Mouse (Mus musculus) lung, embryonic 16.5 days (tissue): ENCODE measurements around the gene Edem2. TPM values are rescaled to one million over a fixed set of nuclear protein-coding genes. Genes with fewer than 3 reads are reported as not detected.

Source experiments
- ATAC-seq: fragments of 200-750 bp; cut with Nextera tagmentation; 2 replicates; pipeline ENCODE4 v1.8.0; 2017; ENCODE audit warnings: low read depth, mild to moderate bottlenecking, moderate library complexity
- H3K27ac ChIP-seq: fragments of 300-500 bp; sonication (generic); 2 replicates; pipeline ENCODE4 v1.5.1; 2014; ENCODE audit warnings: mild to moderate bottlenecking, control low read depth, low read length
- H3K27me3 ChIP-seq: fragments of 300-500 bp; sonication (generic); 2 replicates; pipeline ENCODE4 v1.6.1; 2014; ENCODE audit warnings: low read depth, low read length, mixed read lengths; ENCODE audit not compliant: control insufficient read depth, insufficient read depth
- H3K36me3 ChIP-seq: fragments of 300-500 bp; sonication (generic); 2 replicates; pipeline ENCODE4 v1.6.1; 2014; ENCODE audit warnings: low read length; ENCODE audit not compliant: control insufficient read depth, insufficient read depth
- H3K4me1 ChIP-seq: fragments of 300-500 bp; sonication (generic); replicated peaks from 2 replicates; pipeline ENCODE4 v1.6.1; 2014; ENCODE audit warnings: low read length, mixed read lengths; ENCODE audit not compliant: control insufficient read depth, insufficient read depth
- H3K4me2 ChIP-seq: fragments of 300-500 bp; sonication (generic); 2 replicates; pipeline ENCODE4 v1.6.1; 2014; ENCODE audit warnings: low read depth, low read length, control low read depth
- H3K4me3 ChIP-seq: fragments of 300-500 bp; sonication (generic); 2 replicates; pipeline ENCODE4 v1.5.1; 2014; ENCODE audit warnings: mild to moderate bottlenecking, low read length, control low read depth
- H3K9ac ChIP-seq: fragments of 300-500 bp; sonication (generic); 2 replicates; pipeline ENCODE4 v1.6.1; 2014; ENCODE audit warnings: low read length, control low read depth
- H3K9me3 ChIP-seq: fragments of 300-500 bp; sonication (generic); 2 replicates; pipeline ENCODE4 v1.6.1; 2016; ENCODE audit warnings: low read length; ENCODE audit not compliant: control insufficient read depth
- WGBS: fragments of 180-500 bp; shearing (Covaris S2); extraction: QIAGEN DNeasy Blood & Tissue Kit; methylation state at CpG from one replicate; pipeline ENCODE4 v1.1.7; 2014; 5-methylcytosine and 5-hydroxymethylcytosine counted together
- polyA plus RNA-seq: library from polyadenylated mRNA; unstranded; fragments of >200 nt; fragmentation: Nextera tagmentation; extraction: Ambion mirVana; gene quantifications from 2 replicates; pipeline ENCODE4 v1.2.1, GENCODE M21; 2015

The Edem2 gene
- polyA plus RNA-seq, 1 experiment from 2014 or later, result 47.0 TPM

DNA sequence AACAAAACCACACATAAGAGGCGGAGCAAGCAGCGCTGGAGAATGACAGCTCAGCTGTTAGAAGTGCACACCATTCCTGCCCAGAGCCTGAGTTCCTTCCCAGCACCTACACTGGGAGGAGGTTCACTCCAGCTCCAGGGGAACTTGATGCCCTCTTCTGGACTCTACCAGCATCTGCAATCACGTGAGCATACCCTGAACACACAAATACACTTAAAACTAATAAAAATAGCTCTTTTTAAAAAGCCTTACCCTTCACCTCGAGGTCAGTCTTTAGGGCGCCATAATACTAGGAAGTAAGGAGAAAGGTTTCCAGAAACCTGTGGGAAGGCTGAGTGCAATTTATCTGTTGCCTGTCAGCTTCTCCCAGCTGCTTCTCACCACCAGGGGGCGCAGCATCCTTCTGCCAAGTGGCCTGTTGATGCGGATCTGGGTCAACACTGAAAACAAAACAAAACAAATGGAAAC is 33.1 kb downstream of the Edem2 start:
- WGBS, result 17% methylated on average over 7 of the region's 7 CpGs
- Histone ChIP-seq H3K27me3 (no peaks in the 10 kb centered on the region), H3K36me3 (no peaks in the 10 kb centered on the region), H3K4me2 (no peak overlapping the region), H3K9me3 (no peaks in the 10 kb centered on the region), H3K4me1 (peaks cover 2% of the 10 kb centered on the region), H3K27ac (no peak overlapping the region), H3K4me3 (no peak overlapping the region), H3K9ac (no peak overlapping the region)
- no peak for ATAC-seq

DNA sequence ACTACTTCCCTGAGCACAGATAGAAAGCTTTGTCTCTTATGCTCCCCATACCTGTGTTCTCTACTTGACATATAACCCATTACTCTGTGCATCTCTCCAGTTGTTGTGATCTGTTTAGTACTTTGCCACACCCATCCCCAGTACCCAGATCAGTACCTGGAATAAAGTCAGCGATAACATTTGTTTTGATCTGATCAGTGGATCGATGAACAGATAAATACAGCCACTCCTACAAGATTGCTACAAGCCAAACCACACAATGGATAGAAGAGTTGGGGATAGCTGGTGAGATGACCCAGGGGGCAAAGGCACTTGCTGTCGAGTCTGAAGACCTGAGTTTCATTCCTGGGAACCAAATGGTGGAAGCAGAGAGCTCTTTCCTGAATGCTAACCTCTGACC is 34.0 kb downstream of the Edem2 start:
- Histone ChIP-seq H3K27me3 (no peaks in the 10 kb centered on the region), H3K4me2 (no peak overlapping the region), H3K4me3 (no peak overlapping the region), H3K36me3 (no peaks in the 10 kb centered on the region), H3K27ac (no peak overlapping the region), H3K4me1 (peaks cover 10% of the 10 kb centered on the region), H3K9ac (no peak overlapping the region), H3K9me3 (no peaks in the 10 kb centered on the region)
- no peak for ATAC-seq
- 67% methylated on average over 3 of the region's 3 CpGs for WGBS

DNA sequence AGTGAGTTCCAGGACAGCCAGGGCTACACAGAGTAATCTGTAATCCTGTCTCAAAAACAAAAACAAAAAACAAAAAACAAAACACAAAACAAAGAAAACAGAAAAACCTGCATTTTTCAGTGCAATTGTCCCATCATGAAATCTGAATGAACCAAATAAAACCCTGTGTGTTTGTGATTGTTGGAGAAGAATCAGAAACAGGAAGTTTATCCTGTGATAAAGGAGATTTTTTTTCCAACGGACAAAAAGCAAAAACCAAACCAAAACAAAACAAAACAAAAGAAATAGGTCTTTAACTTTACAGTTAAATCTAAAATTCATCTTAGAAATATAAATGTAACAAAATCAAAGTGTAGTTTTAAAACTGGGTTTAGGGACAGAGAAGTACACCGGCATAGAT is 34.7 kb downstream of the Edem2 start:
- Histone ChIP-seq H3K9ac (no peak overlapping the region), H3K4me1 (peaks cover 13% of the 10 kb centered on the region), H3K4me3 (no peak overlapping the region), H3K4me2 (no peak overlapping the region), H3K27me3 (no peaks in the 10 kb centered on the region), H3K9me3 (no peaks in the 10 kb centered on the region), H3K27ac (no peak overlapping the region), H3K36me3 (no peaks in the 10 kb centered on the region)
- ATAC-seq, result no peak
- 66% methylated on average over 2 of the region's 2 CpGs for WGBS

DNA sequence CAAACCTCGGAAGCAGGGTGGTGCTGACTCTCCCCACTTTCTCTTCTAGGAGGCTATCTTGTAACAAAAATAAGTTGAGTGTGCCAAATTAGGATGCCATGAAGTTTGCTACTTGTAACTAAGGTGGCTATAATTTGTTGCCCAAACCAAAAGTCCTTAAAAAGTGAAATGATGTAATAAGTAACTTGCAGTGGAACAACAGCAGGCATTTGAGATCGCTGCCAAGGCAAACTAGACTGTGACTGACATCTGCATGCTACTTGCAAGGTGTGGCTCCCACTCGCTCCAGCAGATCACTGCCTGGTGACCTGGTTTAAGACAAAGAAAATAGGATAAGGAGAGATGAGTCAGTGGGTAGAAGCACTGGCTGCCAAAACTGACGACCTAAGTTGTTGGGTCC is 36.1 kb downstream of the Edem2 start:
- 80% methylated on average over 4 of the region's 4 CpGs for WGBS
- ATAC-seq, result no peak
- H3K36me3 ChIP-seq, result no peaks in the 10 kb centered on the region
- no peak overlapping the region for H3K4me3 ChIP-seq
- no peaks in the 10 kb centered on the region for H3K9me3 ChIP-seq
- no peaks in the 10 kb centered on the region for H3K27me3 ChIP-seq
- H3K9ac ChIP-seq, result no peak overlapping the region
- H3K27ac ChIP-seq, result no peak overlapping the region
- peaks cover 13% of the 10 kb centered on the region for H3K4me1 ChIP-seq
- H3K4me2 ChIP-seq, result no peak overlapping the region

DNA sequence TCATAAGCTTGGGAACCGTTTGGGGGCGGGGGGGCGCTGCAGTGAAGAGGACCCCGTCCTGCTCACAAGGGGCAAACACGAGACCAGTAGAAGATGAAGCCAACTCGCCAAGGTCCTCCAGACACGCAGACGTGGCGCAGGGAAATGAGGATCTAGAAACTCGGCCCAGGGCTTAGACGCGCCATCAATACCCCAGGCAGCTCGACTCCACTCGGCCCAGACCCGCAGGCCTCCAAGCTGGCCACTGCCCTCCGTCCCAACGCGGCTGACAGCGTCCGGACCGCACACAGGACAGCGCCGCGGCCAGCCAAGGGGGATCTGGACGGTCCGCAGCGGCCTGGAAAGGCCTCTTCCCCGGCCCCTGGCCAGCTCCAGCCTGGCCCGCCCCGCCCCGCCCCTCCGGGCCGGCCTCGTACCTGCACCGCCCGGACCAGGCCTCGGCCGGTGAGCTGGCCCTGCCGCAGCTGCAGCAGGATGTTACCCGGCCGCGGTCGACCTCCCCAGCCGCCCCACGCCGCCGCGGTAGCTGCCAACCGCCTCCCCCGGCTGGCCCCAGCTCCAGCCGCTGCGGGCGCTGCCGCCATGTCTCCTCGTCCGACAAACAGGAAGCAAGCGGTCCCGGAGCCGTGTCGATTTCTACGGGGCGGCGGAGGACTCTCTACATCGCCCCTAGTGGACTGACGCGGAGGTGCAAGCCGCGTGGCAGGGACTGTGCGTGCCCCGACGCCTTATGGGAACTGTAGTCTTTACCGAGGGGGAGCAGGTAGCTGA is 37.4 kb downstream of the Edem2 start, which contains the start of gene Trpc4ap:
TSS of gene Trpc4ap (minus strand) at position 662 of the 771 bp plus-strand sequence.
- Histone ChIP-seq H3K27me3 (no peaks in the 10 kb centered on the region), H3K36me3 (no peaks in the 10 kb centered on the region), H3K4me1 (peaks cover 13% of the 10 kb centered on the region), H3K9me3 (no peaks in the 10 kb centered on the region), H3K4me3 (peak within 1 kb of the TSS; percentile 99), H3K27ac (peak within 1 kb of the TSS; percentile 88), H3K4me2 (peak within 1 kb of the TSS; percentile 73), H3K9ac (peak within 1 kb of the TSS; percentile 98)
- under 1% methylated on average over 63 of the region's 72 CpGs for WGBS
- peak; percentile 98 for ATAC-seq

DNA sequence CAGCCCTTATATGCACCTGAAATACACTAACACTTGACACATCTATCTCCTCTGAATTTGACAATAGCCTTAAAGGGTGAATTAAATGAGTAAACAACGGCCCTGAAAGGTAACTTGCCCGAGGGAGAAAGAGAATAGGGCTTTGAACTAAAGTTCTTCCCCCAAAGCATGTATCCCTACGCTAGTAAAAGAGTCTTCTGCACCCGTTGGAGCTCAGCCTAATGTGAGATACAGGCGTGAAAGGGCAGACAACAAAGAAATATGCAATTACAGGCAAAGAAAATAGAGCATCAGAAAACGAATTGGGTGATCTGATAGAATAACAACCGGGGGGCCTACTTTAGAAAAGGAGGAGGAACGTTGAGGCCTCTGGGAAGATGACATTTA is 37.9 kb downstream of the Edem2 start:
- Histone ChIP-seq H3K4me2 (peak overlapping the region; percentile 73), H3K27me3 (no peaks in the 10 kb centered on the region), H3K9me3 (no peaks in the 10 kb centered on the region), H3K4me1 (peaks cover 13% of the 10 kb centered on the region), H3K36me3 (no peaks in the 10 kb centered on the region), H3K4me3 (peak overlapping the region; percentile 99), H3K27ac (peak overlapping the region; percentile 88), H3K9ac (peak overlapping the region; percentile 98)
- no peak for ATAC-seq
- WGBS, result 5% methylated on average over 8 of the region's 8 CpGs

DNA sequence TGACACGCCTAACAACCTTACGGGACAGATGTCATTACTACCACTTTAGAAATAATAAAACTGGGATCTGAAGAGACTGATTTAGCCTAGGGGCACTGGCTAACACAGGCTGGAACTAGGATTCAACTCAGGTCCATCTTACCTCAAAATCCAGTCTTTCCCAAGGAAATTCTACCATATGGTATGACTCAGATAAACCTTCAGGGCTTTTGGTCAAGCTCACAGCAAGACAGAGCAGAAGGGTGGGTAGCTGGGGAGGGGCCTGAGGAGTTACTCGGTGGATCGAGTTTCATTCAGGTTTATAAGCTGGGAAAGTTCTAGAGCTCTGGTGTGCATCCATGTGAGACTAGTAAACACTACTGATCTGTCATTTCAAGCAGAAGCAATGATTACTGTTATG is 40.1 kb downstream of the Edem2 start:
- Histone ChIP-seq H3K4me2 (no peak overlapping the region), H3K9ac (no peak overlapping the region), H3K27me3 (no peaks in the 10 kb centered on the region), H3K4me1 (peaks cover 13% of the 10 kb centered on the region), H3K9me3 (no peaks in the 10 kb centered on the region), H3K27ac (no peak overlapping the region), H3K4me3 (no peak overlapping the region), H3K36me3 (no peaks in the 10 kb centered on the region)
- no peak for ATAC-seq
- WGBS, result 80% methylated on average over 4 of the region's 4 CpGs

DNA sequence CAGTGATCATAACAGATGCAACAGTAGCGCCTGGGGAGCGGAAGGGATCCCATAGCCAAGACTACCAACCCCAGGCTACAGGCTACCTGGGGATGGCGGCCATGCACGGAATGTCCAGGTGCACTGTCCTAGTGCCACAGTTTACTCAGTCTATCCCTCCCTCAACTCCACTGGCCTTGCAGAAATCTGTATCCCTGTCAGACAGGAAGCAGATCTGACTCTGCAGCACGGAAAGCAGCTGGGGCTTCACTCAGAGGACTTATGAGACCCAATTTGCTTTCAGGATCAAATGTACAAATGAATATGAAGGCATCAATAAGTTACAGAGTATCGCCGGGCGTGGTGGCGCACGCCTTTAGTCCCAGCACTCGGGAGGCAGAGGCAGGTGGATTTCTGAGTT is 41.5 kb downstream of the Edem2 start:
- H3K9ac ChIP-seq, result no peak overlapping the region
- H3K4me2 ChIP-seq, result no peak overlapping the region
- no peak for ATAC-seq
- H3K27me3 ChIP-seq, result no peaks in the 10 kb centered on the region
- peaks cover 13% of the 10 kb centered on the region for H3K4me1 ChIP-seq
- H3K36me3 ChIP-seq, result no peaks in the 10 kb centered on the region
- no peak overlapping the region for H3K27ac ChIP-seq
- no peak overlapping the region for H3K4me3 ChIP-seq
- 91% methylated on average over 11 of the region's 11 CpGs for WGBS
- H3K9me3 ChIP-seq, result no peaks in the 10 kb centered on the region

DNA sequence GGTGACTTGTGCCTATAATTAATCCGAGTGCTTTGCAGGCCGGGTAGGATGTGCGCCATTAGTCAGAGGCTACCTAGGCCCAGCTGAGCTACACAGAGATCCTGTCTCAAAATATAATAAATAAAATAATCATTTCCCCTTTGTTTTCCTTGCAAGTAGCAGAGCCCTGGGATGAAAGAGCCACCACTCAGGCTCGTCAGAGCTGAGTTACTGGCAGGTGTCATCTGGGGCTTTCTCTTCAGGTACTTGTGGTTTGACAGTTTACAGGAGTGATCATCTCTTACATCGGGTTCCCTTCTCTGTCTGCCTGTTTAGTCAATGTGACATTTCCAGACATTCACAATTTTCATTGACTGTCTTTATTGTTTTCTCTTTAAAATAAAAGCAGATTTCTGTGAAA is 42.7 kb downstream of the Edem2 start:
- no peaks in the 10 kb centered on the region for H3K9me3 ChIP-seq
- H3K27me3 ChIP-seq, result no peaks in the 10 kb centered on the region
- ATAC-seq, result no peak
- H3K4me1 ChIP-seq, result peaks cover 13% of the 10 kb centered on the region
- H3K4me3 ChIP-seq, result no peak overlapping the region
- H3K36me3 ChIP-seq, result no peaks in the 10 kb centered on the region
- no peak overlapping the region for H3K4me2 ChIP-seq
- WGBS, result 82% methylated on average over 5 of the region's 5 CpGs
- no peak overlapping the region for H3K9ac ChIP-seq
- no peak overlapping the region for H3K27ac ChIP-seq
